Mouse (Mus musculus): Measurements from ENCODE around the gene Cebpa.

The Cebpa gene

DNA sequence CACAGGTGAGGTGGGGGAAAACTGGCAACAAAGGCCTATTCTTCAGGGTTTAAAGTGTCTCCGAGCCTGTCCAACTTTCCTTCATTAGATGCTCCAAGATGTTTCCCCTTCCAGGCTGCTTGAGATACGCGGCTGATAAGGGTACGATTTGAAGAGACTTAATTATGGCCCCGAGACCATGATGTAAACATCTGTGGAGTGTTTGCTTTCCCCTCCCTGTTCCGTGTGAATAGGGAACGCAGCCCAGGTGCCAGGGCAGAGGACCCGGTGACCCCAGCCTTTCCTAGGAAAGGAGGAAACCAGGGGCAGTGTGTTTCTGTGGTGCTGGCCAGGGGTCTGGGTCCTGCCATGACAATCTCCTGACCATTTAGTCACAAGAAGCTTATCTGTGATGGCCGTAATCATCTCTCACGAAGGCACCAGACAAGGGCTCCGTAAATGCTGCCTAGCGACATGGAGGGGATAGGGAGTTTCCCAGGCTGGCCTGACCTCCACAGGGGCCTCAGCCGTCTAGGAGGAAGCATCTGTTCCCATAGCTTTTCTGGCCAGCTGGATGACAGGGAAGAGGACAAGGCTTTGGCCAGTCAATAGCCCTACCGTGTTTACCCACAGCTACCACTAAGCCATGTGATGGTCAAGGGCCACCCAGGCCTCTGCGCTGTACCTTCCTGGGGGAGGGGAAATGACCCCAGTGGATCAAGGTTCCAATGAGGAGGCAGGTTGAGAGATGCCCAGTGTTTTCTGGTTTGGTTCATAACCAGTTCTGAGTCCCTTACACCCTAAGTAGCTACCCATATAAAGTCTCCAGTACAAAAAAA lies 30.7 kb downstream of the Cebpa start:
- no peak for DNase-seq

DNA sequence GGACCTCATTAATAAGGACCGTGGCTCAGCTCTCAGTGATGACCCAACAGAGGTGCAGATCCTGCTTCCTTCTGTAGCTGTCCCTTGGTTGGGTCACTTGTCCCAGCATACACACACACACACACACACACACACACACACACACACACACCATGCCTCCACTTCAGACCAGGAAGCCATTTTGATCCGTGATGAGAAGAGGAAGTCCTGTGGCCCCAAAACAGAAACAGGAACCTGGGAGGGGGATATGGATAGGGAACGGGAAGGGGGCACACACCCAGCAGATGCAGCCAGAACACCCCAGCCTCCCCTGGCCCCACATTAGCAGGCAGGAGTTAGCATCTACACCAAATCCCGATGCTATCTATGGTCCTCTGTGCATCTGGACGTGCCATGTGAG lies 31.8 kb downstream of the Cebpa start:
- DNase-seq, result no peak

DNA sequence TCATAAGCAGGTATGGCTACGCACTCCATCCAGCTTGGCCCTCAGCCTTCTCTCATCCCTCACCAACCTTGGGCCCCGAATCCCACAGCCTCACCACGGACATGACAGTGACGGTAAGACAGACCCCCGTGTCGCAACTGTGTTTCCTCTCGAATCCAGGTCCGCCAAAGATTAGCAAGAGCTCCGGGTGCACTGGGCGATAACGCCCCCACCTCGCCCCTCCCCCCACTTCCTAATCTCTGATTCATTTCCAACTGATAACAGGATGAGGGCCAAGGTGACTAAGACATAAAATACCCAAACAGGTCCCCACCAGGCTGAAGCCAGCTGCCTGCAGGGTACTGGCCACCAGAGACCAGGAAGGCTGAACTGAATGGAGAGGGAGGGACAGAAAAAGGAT lies 35.4 kb downstream of the Cebpa start:
- no peak for DNase-seq

DNA sequence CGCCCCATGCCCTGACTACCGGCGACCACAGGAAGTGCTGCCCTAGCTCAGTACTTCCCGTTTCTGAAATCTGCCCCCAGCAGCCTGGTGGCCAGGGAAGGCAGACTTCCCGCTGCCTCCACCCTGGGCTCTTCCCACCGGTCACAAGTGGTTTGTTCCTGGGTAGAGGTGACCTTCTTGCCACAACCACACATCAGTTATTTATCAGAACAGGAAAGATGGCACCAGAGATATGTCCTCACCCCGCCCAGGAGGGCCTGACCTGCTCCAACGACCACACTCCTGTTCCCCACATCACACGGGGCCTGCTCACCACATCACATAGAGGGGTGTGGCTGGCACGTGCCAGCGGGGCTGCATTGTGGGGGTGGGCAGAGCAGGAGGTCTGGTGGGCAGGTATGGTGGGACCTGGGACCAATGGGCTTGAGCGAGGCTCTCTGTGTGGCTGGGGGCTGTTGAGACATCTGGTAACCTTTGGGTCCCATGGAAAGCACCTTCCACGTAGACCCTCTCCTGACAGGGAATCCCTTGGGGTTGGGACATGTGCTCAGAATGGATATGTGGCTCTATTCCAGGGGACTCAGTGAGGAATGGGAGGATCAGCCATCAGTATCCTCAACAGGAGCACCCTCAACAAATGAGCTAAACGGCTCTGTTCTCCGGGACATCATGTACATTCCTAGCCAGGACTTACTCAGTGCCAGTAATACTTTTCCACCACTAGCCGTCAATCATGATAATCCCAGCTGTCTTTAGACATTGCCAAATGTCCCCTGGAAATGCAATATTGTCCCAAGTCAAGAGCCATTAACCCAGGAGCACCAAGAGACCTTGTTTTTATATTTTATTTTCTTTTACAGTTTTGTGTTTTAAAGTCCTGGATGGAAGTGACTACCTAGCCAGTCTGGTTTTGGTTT lies 37.7 kb downstream of the Cebpa start:
- DNase-seq, result no peak

DNA sequence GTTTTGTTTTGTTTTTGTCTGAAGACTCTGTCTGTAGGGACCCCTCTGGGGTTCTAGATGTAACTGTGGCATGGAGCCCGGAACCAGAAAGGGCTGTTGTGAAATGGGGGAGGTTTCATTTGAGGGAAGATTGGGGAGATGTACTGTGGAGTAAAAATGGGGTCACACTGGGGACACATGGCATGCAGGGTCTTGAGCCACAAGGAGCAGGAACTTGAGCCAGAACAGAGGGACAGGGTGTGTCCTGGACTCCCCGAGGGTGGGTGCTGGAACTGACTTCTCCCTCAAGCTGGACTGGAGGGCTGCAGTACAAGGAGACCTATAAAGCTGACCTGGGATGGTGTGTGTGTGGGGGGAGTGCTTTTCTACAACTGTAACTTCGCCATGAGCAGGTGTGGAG lies 38.4 kb downstream of the Cebpa start:
- DNase-seq, result no peak

DNA sequence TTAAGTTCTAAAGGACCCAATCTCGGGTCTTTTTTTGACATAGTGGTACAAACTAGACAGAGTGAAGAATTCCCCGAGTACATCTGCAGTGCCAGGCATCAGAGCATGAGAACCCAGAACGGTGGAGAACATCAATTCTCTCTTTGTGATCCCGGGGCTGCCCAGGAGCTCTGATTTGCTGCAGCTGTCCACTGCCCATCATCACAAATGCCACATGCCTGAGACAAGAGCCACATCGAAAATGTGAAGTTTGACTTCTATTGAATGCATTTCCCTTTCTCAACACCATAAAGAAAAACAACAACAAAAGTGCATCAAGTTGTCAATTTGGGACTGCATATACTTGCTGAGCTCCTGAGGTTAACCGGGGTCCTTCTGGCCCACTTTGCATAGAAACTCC lies 43.4 kb downstream of the Cebpa start:
- no peak for DNase-seq

DNA sequence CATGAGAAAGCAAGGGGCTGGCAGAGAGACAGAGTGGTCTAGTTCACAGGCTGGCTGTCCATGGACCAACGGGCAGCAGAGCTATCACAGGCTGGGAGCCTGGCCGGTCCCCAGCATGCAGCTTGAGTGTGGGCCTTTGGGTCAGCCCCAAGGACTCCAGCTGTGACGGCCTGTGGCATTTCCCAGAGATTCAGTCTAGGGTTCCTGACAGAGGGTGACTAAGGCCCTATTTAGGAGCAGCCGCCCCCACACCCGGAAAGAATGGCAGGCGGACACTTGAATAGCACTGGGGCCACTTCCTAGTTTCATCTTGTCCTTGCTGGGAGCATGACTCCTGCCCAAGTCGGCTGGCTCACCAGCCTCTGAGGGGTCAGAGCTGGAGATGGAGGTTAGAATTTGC lies 44.5 kb downstream of the Cebpa start:
- DNase-seq, result no peak

DNA sequence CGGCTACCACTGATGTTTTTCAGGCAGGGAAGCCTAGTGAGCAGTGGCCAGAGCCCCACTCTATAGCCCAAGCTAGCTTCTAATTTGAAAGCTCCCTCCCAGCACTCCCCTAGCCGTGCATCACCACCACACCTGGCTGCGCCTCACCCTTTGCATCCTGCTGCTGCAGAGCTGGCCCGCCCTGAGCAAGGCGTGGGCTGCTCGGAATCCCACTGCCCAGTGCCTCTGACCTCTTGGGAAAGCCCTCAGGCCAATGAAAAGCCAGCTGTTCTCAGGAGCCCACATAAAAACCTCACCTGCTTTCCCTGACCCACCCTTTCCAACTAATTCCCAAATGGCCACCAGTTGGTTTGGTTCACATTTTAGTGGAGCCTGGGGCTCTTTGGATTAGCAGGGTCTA lies 45.0 kb downstream of the Cebpa start:
- no peak for DNase-seq

DNA sequence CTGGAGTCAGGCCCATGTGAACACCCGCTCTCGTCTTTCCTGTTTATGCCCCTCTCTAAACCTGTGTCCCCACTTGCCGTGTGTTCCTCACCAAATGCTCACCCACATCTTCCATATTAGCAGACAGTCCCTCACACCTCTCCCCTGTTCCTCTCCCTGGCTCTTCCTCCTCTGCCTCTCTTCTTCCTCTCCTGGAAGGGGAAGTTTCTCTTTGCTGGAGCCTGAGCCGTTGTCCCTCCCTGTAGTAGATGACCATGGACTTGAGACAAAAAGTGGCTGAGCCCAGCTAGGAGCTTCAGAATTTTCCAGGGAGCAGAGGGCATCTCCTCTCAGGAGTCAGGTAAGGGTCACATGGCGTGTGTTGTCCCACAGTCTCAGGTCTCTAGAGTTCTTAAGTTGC lies 47.9 kb downstream of the Cebpa start:
- DNase-seq, result no peak

DNA sequence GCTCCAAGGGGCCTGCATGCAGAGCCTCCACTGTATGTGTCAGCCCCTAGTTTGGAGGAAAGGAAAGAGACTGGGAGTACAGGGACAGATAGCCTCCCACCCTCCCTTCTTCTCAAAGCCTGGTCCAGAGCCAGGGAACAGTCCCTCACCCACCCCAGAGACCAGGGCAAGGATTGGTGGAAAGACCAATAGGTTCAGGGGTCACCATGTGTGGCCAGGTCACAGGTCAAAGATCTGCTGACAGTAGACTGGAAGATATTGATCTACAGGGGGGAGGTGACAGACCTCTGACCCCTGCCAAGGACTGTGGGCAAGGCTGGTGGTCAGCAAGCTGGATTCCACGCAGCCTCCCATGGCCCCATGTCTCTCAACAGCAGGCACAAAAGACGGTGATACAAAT lies 48.8 kb downstream of the Cebpa start:
- DNase-seq, result no peak

DNA sequence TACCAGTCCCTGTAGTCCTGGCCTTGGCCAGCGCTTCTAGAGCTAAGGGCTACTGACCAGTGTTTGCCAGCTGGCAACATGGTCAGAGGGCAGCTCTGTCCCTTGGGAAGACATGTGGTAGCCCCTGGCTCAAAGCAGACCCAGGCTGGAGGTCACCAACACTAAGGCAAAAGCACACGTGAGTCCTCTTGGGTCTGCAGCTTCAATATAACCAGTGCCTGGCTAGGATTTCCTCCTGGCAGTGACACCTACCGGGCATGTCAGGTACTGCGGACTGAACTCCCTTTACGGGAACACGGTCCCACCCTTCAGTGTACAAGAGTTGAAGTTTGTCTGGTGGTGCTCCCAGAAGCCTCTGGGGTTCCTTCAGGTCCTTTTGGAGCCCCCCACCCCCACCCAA lies 50.2 kb downstream of the Cebpa start:
- DNase-seq, result peak; percentile 92

Data from thymus, postnatal 4 days (tissue).